Mouse (Mus musculus): ENCODE results near the gene Tex38. TPM values are rescaled to one million over a fixed set of nuclear protein-coding genes. Genes with fewer than 3 reads are reported as not detected.

The Tex38 gene
- polyA plus RNA-seq, 1 experiment, result not detected

DNA sequence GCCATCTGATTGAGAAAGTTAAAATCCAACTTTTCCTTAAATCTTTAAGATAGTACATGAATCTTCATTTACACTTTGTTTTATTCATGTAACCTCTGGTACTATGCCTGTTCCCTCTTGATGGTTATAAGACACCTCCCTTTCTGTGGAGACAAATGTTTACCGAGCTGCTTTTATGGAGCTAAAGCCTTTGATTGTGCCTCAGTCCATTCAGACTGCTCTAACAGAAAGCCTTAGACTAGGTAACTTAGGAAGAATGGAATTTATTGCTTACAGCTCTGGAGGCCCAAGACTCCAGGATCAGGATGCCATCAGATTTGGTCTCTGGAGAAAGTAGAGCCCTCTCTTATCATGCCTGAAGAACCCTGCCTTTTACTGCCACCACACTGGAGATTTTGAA is 32.6 kb downstream of the Tex38 start:
- Histone ChIP-seq H3K27ac (ENCODE audit: insufficient read depth, low read length) (no peak overlapping the region), H3K4me3 (ENCODE audit: low read depth, low read length) (no peak overlapping the region), H3K36me3 (ENCODE audit: control insufficient read depth, insufficient read depth, low read length, poor library complexity, severe bottlenecking) (peaks cover 22% of the 10 kb centered on the region), H3K27me3 (ENCODE audit: control insufficient read depth, insufficient read depth, low read length, poor library complexity, severe bottlenecking) (no peaks in the 10 kb centered on the region), H3K4me1 (ENCODE audit: control insufficient read depth, insufficient read depth, low read length) (no peaks in the 10 kb centered on the region), H3K9ac (ENCODE audit: low read depth, poor library complexity, severe bottlenecking) (no peak overlapping the region), H3K9me3 (replicated peaks; ENCODE audit: control insufficient read depth, insufficient read depth, low read length, poor library complexity, severe bottlenecking) (no peaks in the 10 kb centered on the region)
- TF ChIP-seq EP300 (IDR thresholded peaks at IDR 0.05; ENCODE audit: insufficient read depth, low read depth, low read length), result no peak
- TF ChIP-seq CTCF (IDR thresholded peaks at IDR 0.05; ENCODE audit: low read depth, low read length), result no peak
- TF ChIP-seq POLR2A (IDR thresholded peaks at IDR 0.05; ENCODE audit: insufficient read depth, low read length), result no peak

DNA sequence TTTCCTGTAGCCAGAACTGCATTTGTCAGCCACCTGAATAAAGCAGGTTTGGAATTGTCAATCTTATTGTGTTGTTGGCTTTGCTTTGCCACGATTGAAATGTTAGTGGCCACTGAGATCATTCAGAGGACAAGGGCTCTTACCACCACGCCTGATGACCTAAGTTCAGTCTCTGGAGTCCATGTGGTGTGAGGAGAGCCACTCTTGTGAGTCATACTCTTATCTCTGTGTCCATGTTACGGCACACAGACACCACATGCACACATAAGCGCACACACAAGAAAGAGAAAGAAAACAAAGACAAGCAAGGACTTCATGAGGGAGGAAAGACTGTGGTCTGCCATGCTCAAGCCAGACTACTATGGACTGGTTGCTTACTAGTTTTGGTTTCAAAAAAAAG is 37.7 kb downstream of the Tex38 start:
- H3K4me3 ChIP-seq (ENCODE audit: low read depth, low read length), result no peak overlapping the region
- H3K4me1 ChIP-seq (ENCODE audit: control insufficient read depth, insufficient read depth, low read length), result peaks cover 3% of the 10 kb centered on the region
- TF ChIP-seq POLR2A (IDR thresholded peaks at IDR 0.05; ENCODE audit: insufficient read depth, low read length), result no peak
- TF ChIP-seq CTCF (IDR thresholded peaks at IDR 0.05; ENCODE audit: low read depth, low read length), result no peak
- TF ChIP-seq EP300 (IDR thresholded peaks at IDR 0.05; ENCODE audit: insufficient read depth, low read depth, low read length), result no peak
- peaks cover 16% of the 10 kb centered on the region for H3K36me3 ChIP-seq (ENCODE audit: control insufficient read depth, insufficient read depth, low read length, poor library complexity, severe bottlenecking)
- no peaks in the 10 kb centered on the region for H3K9me3 ChIP-seq (replicated peaks; ENCODE audit: control insufficient read depth, insufficient read depth, low read length, poor library complexity, severe bottlenecking)
- H3K9ac ChIP-seq (ENCODE audit: low read depth, poor library complexity, severe bottlenecking), result no peak overlapping the region
- no peaks in the 10 kb centered on the region for H3K27me3 ChIP-seq (ENCODE audit: control insufficient read depth, insufficient read depth, low read length, poor library complexity, severe bottlenecking)
- H3K27ac ChIP-seq (ENCODE audit: insufficient read depth, low read length), result no peak overlapping the region

DNA sequence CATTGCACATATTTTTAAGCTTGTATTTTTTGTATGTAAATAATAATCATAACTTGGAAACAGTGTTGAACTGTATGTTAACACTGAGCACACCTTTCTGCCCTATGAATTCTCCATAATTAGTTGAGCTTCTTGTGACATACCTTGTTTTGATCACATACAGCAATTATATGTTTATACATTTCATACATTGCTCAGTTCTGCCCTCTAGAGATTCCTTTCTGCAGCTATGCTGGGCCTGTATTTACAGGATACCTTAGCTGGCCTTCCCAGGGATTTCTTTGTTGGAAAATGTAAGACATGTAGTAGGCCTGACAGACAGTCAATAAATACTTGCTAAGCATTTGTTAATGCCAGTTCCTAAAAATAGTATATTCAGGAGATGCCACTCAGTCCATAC is 38.2 kb downstream of the Tex38 start:
- Histone ChIP-seq H3K4me3 (ENCODE audit: low read depth, low read length) (no peak overlapping the region), H3K27ac (ENCODE audit: insufficient read depth, low read length) (no peak overlapping the region), H3K9me3 (replicated peaks; ENCODE audit: control insufficient read depth, insufficient read depth, low read length, poor library complexity, severe bottlenecking) (no peaks in the 10 kb centered on the region), H3K9ac (ENCODE audit: low read depth, poor library complexity, severe bottlenecking) (no peak overlapping the region), H3K27me3 (ENCODE audit: control insufficient read depth, insufficient read depth, low read length, poor library complexity, severe bottlenecking) (no peaks in the 10 kb centered on the region), H3K4me1 (ENCODE audit: control insufficient read depth, insufficient read depth, low read length) (peaks cover 3% of the 10 kb centered on the region), H3K36me3 (ENCODE audit: control insufficient read depth, insufficient read depth, low read length, poor library complexity, severe bottlenecking) (peaks cover 14% of the 10 kb centered on the region)
- TF ChIP-seq CTCF (IDR thresholded peaks at IDR 0.05; ENCODE audit: low read depth, low read length) (no peak), POLR2A (IDR thresholded peaks at IDR 0.05; ENCODE audit: insufficient read depth, low read length) (no peak), EP300 (IDR thresholded peaks at IDR 0.05; ENCODE audit: insufficient read depth, low read depth, low read length) (no peak)

DNA sequence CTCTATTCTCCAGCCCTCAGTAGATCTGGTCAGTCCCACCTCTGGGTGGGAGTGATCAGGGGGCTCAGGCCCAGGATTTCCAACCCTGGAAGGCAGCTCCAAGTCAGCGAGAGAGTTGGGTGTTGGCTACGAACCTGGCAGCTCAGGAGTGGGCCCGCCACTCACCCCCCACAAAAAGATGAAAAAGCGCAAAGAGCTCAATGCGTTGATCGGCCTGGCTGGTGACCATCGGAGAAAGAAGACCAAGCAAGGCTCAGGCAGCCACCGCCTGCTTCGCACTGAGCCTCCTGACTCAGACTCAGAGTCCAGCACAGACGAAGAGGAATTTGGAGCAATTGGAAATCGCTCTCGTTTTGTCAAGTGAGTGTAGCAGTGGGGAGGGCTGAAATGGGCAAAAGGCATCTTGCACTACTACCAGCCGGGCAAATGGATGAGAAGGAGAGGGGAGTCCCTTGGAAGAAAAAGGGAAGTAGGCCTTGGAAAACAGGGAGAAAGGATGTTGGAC is 42.3 kb downstream of the Tex38 start:
- H3K9me3 ChIP-seq (replicated peaks; ENCODE audit: control insufficient read depth, insufficient read depth, low read length, poor library complexity, severe bottlenecking), result no peaks in the 10 kb centered on the region
- no peak overlapping the region for H3K27ac ChIP-seq (ENCODE audit: insufficient read depth, low read length)
- H3K4me1 ChIP-seq (ENCODE audit: control insufficient read depth, insufficient read depth, low read length), result peaks cover 3% of the 10 kb centered on the region
- H3K36me3 ChIP-seq (ENCODE audit: control insufficient read depth, insufficient read depth, low read length, poor library complexity, severe bottlenecking), result peaks cover 12% of the 10 kb centered on the region
- H3K27me3 ChIP-seq (ENCODE audit: control insufficient read depth, insufficient read depth, low read length, poor library complexity, severe bottlenecking), result no peaks in the 10 kb centered on the region
- peak overlapping the region; percentile 45 for H3K4me3 ChIP-seq (ENCODE audit: low read depth, low read length)
- no peak for TF ChIP-seq CTCF (IDR thresholded peaks at IDR 0.05; ENCODE audit: low read depth, low read length)
- no peak for TF ChIP-seq POLR2A (IDR thresholded peaks at IDR 0.05; ENCODE audit: insufficient read depth, low read length)
- peak overlapping the region; percentile 79 for H3K9ac ChIP-seq (ENCODE audit: low read depth, poor library complexity, severe bottlenecking)

DNA sequence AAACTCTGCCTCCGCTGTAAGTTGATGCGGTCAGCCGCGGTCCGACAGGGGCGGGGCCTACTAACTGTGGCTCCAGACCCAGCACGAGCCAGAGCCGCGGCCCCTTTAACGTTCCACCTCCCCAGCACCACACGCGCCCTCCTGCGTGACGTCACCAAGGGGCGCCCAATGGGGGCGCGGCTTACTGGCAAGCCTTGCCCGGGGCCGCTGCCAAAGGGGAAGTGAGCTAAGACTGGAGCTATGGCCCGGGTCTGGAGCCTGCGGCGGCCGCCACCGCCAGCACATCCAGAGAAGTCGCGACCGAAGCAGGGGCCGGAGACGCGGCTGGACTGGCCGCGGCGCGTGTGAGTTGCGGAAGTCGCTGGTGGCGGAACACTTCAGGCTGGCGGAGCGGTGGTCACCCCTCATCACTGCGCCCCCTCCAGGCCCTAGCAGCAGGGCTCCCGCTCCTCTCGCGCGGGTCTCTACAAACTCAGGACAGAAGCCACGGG is 43.2 kb downstream of the Tex38 start, which contains the start of gene Efcab14:
Gene Efcab14, plus strand, starts transcription at position 194 of the 491 bp plus-strand sequence.
- Histone ChIP-seq H3K4me1 (ENCODE audit: control insufficient read depth, insufficient read depth, low read length) (peaks cover 3% of the 10 kb centered on the region), H3K9me3 (replicated peaks; ENCODE audit: control insufficient read depth, insufficient read depth, low read length, poor library complexity, severe bottlenecking) (no peaks in the 10 kb centered on the region), H3K27ac (ENCODE audit: insufficient read depth, low read length) (no peak within 1 kb of the TSS), H3K9ac (ENCODE audit: low read depth, poor library complexity, severe bottlenecking) (peak within 1 kb of the TSS; percentile 79), H3K4me3 (ENCODE audit: low read depth, low read length) (peak within 1 kb of the TSS; percentile 86), H3K36me3 (ENCODE audit: control insufficient read depth, insufficient read depth, low read length, poor library complexity, severe bottlenecking) (peaks cover 12% of the 10 kb centered on the region), H3K27me3 (ENCODE audit: control insufficient read depth, insufficient read depth, low read length, poor library complexity, severe bottlenecking) (no peaks in the 10 kb centered on the region)
- TF ChIP-seq POLR2A (IDR thresholded peaks at IDR 0.05; ENCODE audit: insufficient read depth, low read length) (no peak), CTCF (IDR thresholded peaks at IDR 0.05; ENCODE audit: low read depth, low read length) (peak; percentile 49), EP300 (IDR thresholded peaks at IDR 0.05; ENCODE audit: insufficient read depth, low read depth, low read length) (0 out of 2 replicates have a peak, but pooled peaks have one; percentile 28)

DNA sequence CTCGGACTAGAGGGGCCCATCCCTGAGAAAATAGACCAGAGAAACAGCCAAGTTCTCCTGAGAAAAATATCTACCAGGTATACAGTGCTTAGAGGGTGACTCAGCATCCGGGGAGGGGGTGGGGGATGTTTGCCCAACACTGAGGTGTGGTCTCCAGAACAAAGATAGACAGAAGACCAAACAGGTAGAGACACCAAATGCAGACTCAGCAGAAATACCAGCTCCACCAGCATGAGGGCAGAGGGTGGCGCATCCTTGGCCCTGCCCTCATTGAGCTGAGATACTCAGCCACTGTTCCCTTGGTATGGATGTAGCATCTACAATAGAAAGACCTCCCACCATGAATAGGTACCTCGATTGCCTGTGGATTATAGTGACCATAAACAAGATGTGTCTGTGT is 46.0 kb downstream of the Tex38 start:
- Histone ChIP-seq H3K9ac (ENCODE audit: low read depth, poor library complexity, severe bottlenecking) (no peak overlapping the region), H3K36me3 (ENCODE audit: control insufficient read depth, insufficient read depth, low read length, poor library complexity, severe bottlenecking) (no peaks in the 10 kb centered on the region), H3K9me3 (replicated peaks; ENCODE audit: control insufficient read depth, insufficient read depth, low read length, poor library complexity, severe bottlenecking) (no peaks in the 10 kb centered on the region), H3K27ac (ENCODE audit: insufficient read depth, low read length) (no peak overlapping the region), H3K27me3 (ENCODE audit: control insufficient read depth, insufficient read depth, low read length, poor library complexity, severe bottlenecking) (no peaks in the 10 kb centered on the region), H3K4me3 (ENCODE audit: low read depth, low read length) (no peak overlapping the region), H3K4me1 (ENCODE audit: control insufficient read depth, insufficient read depth, low read length) (peaks cover 3% of the 10 kb centered on the region)
- TF ChIP-seq EP300 (IDR thresholded peaks at IDR 0.05; ENCODE audit: insufficient read depth, low read depth, low read length) (no peak), POLR2A (IDR thresholded peaks at IDR 0.05; ENCODE audit: insufficient read depth, low read length) (no peak), CTCF (IDR thresholded peaks at IDR 0.05; ENCODE audit: low read depth, low read length) (no peak)
